Mouse (Mus musculus): ENCODE data around the gene Csnk1g2.
"Not testable (repeated sequence)": the region's sequence is repeated elsewhere in the genome, so short reads cannot be mapped to it uniquely, and the experiment has no call there.

The Csnk1g2 gene

DNA sequence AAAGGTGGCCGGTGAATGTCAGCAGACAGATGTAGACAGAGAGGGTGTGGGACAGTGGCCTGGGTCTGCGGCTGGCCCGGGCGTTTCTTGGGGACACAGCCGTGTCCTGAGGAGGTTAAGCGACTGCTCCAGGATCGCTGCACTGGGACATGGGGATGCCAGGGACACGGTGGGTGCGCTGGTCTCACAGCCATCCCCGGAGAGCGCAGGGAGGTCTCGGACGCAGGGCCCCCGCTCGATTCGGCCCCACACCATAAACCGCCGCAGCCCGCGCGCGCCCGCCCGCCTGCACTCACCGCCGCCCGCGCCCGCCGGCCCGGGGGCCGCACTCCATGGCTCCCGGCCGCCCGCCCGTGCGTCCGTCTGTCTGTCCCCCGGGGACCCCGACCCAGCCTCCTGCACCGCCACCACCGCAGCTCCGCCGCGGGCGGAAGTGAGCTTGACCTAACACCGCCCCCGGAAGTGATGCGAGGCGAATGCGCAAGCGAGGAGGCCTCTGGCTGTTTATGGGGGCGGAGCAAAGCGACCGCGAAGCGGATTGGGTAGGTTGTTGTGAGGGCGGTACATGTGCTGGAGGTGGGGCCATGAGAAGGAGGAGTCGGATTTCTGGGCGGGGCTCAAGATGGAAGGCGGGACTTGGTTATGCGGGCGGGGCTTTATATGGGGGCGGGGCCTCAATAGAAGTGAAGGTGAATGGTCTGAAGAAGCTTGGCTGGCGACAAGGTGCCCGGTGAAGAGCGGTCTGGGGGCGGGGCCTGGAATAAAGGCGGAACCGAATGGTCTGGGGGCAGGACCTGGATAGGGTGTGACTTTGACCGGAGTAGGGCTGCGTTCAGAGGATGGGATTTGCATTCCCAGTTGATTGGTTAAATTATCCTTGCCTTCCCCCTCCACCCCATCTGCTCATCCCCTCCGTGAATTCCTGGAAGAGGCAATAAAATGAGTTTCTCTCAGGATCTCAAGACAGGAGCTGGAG lies 32.5 kb upstream of the Csnk1g2 start, which contains the start of gene Abhd17a:
Gene Abhd17a (minus strand): TSS at position 463 of the 976 bp plus-strand sequence.
- in situ Hi-C loops (cut with MboI; ENCODE audit: low pct_unique_long_range_greater_than_20kb in 1 of 2, low sequenced_read_pairs in 2 of 2, unreplicated experiment in 1 of 2) = no loop called here

DNA sequence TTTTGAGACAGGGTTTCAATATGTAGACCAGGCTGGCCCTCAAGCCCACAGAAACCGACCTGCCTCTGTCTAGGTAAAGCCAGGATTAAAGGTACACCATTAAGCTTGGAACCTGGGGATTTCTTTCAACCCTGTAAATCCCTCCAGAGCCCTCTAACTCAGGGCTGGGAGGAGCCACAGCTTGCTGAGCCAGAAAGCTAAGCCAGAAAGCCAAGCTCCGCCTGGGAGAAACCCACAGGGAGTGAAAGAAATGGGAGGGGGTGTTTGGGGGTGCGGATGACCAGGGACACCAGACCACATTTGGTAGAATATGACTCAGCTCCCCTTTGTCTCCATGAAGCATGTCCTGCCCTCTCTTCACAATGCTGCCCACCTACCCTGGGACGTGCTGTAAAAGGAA lies 26.3 kb upstream of the Csnk1g2 start:
- in situ Hi-C loops (cut with MboI; ENCODE audit: low pct_unique_long_range_greater_than_20kb in 1 of 2, low sequenced_read_pairs in 2 of 2, unreplicated experiment in 1 of 2) = no loop called here

DNA sequence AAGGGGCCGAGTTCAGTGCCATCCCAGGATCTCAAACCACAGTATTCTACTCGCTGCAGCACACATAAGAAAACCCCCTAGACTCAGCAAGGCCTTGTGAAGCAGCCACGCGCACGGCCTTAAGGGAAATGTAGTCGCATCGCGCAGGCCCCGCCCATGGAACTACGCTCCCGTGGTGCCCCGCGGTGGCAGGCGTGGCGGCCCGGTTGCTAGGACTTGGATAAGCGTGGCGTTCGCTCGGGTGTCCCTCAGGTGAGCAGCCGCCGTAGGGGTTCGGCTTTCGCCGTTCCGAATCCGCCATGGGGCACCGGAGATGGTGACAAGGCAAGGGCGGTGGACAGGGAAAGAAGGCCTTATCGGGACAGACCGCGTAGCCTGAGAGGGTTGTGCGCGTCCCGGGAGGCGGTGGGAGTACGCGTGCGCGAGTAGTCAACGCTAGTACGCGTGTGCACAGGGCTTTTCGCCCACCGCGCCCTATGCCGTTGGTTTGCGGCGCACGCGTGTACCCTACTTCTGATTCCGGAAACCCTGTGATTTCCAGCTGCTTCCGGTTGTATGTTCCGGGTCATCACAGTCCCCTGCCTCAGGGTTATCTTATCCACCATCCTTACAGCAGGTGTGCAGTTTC lies 19.8 kb upstream of the Csnk1g2 start, which contains the start of the genes Scamp4 and Adat3:
Gene Scamp4 (plus strand): TSS at position 175 of the 628 bp plus-strand sequence.
Gene Adat3 (plus strand): TSS at position 183 of the 628 bp plus-strand sequence.
- in situ Hi-C loops (cut with MboI; ENCODE audit: low pct_unique_long_range_greater_than_20kb in 1 of 2, low sequenced_read_pairs in 2 of 2, unreplicated experiment in 1 of 2) = no loop called here

DNA sequence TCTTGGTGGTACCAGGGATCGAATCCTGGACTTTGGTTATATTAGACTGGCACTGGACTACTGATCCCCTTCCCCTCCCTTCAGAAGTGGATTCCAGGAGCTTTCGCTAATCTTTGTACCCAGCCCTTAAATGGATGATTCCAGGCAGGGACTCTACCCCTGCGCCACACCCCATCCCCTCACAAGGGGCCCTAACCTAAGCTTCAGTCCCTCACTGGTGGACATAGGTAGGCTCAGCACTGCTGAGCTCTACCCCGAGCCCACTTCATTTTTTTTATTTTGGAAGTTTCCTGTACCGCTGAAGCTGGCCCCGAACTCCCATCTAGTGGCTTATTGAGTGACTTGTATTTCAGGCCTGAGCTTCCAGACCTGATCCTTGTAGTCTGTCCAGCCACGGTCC lies 19.3 kb upstream of the Csnk1g2 start:
- in situ Hi-C loops (cut with MboI; ENCODE audit: low pct_unique_long_range_greater_than_20kb in 1 of 2, low sequenced_read_pairs in 2 of 2, unreplicated experiment in 1 of 2) = no loop called here

DNA sequence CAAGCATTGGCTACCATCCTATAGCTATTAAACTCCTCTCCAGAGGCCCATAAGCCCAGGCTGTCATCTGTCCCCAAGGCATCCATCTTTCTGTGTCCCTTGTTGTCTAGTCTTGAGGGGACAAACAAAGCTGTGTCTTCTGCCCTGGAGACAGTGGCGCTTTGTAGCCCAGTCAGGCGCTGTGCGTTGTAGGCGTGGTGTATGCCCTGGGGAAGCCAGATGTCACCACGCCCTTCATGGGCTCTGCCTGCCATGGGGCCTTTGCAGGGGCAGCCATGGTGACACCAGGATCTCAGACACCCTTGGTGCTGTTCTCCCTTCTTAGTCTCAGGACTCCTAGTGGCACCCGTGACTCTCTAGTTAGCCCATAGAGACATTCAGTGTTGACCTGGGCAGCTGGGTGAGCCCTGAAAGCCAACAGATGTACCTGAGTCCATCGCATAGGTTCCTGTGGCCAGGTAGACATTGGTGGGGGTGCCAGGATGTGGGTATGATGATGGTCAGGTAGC lies 18.6 kb upstream of the Csnk1g2 start:
- in situ Hi-C loops (cut with MboI; ENCODE audit: low pct_unique_long_range_greater_than_20kb in 1 of 2, low sequenced_read_pairs in 2 of 2, unreplicated experiment in 1 of 2) = no loop called here

DNA sequence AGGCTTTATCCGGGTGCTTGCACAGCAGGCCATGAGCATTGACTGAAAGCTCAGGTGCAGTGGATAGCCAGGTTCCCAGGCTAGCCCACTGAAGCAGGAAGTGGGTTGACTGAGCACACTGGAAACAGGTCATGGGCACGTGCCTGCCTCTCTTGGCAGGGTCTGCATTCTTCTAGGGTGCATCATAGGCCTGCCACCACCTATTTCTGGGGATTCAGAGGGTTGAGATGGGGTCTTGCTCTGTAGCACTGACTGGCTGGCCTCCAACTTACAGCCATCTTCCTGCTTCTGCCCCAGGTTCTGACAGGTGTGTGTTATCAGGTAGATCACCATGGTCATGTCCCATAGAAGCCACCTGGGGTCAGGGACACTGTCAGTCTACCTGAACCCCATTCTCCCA lies 17.6 kb upstream of the Csnk1g2 start:
- in situ Hi-C loops (cut with MboI; ENCODE audit: low pct_unique_long_range_greater_than_20kb in 1 of 2, low sequenced_read_pairs in 2 of 2, unreplicated experiment in 1 of 2) = no loop called here

DNA sequence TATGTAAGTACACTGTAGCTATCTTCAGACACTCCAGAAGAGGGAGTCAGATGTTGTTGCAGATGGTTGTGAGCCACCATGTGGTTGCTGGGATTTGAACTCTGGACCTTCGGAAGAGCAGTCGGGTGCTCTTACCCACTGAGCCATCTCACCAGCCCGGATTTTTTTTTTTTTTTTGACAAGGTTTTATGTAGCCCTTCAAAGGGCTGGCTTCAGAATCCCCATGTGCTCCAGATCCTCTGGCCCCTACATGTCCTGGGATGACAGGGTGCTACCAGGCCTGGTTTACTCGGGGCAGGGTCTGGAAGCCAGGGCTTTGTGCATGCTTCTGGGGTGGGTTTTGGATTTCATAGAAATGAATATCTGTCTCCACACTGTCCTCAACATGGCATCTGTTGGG lies 16.9 kb upstream of the Csnk1g2 start, which contains the start of gene Gm49322:
Gene Gm49322 (plus strand): TSS at position 301 of the 400 bp plus-strand sequence.
- in situ Hi-C loops (cut with MboI; ENCODE audit: low pct_unique_long_range_greater_than_20kb in 1 of 2, low sequenced_read_pairs in 2 of 2, unreplicated experiment in 1 of 2) = not testable (repeated sequence)

DNA sequence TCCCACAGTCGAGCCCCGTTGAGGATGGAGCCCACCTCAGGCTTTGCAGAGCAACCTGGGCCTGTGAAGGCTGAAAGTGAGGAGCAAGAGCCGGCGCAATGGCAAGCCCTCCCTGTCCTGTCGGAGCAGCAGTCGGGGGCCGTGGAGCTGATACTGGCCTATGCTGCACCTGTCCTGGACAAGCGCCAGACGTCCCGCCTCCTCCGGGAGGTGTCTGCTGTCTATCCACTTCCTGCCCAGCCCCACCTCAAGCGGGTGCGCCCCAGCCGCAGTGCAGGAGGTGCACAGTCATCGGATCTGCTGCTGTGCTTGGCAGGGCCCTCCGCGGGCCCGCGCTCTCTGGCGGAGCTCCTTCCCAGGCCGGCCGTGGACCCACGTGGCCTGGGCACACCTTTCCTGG lies 16.3 kb upstream of the Csnk1g2 start:
- in situ Hi-C loops (cut with MboI; ENCODE audit: low pct_unique_long_range_greater_than_20kb in 1 of 2, low sequenced_read_pairs in 2 of 2, unreplicated experiment in 1 of 2) = no loop called here

DNA sequence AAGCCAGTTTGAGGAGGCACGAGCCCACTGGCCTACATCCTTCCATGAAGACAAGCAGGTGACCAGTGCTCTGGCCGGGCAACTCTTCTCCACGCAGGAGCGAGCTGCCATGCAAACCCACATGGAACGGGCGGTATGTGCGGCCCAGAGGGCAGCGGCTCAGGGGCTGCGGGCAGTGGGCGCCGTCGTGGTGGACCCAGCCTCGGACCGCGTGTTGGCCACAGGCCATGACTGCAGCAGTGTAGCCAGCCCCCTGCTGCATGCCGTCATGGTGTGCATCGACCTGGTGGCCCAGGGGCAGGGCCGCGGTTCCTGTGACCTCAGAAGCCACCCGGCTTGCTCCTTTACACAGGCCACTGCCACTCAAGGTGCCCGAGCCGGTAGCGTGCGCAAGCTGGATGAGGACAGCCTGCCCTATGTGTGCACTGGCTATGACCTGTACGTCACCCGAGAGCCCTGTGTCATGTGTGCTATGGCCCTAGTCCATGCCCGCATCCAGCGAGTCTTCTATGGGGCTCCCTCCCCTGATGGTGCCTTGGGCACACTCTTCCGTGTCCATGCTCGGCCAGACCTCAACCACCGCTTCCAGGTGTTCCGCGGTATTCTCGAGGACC lies 15.8 kb upstream of the Csnk1g2 start:
- in situ Hi-C loops (cut with MboI; ENCODE audit: low pct_unique_long_range_greater_than_20kb in 1 of 2, low sequenced_read_pairs in 2 of 2, unreplicated experiment in 1 of 2) = no loop called here

DNA sequence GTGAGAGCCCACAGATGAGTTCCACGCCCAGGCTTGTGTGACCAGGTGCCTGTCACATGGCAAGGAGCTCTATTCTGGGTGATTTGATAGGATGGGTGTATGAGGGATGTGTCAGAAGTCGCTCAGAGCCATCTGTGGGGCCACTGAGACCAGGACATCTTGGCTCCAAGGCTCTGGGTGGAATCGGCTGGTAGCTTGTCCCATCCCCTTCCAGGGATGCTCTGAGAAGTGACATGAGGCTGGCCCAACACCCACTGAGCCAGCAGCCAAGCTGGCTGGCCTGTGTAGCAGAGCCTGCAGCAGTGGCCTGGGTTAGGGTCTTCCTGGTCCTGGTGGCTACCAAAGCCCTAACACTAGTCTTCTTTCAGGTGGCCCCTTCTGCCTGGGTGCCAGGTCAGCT lies 14.2 kb upstream of the Csnk1g2 start:
- in situ Hi-C loops (cut with MboI; ENCODE audit: low pct_unique_long_range_greater_than_20kb in 1 of 2, low sequenced_read_pairs in 2 of 2, unreplicated experiment in 1 of 2) = no loop called here

DNA sequence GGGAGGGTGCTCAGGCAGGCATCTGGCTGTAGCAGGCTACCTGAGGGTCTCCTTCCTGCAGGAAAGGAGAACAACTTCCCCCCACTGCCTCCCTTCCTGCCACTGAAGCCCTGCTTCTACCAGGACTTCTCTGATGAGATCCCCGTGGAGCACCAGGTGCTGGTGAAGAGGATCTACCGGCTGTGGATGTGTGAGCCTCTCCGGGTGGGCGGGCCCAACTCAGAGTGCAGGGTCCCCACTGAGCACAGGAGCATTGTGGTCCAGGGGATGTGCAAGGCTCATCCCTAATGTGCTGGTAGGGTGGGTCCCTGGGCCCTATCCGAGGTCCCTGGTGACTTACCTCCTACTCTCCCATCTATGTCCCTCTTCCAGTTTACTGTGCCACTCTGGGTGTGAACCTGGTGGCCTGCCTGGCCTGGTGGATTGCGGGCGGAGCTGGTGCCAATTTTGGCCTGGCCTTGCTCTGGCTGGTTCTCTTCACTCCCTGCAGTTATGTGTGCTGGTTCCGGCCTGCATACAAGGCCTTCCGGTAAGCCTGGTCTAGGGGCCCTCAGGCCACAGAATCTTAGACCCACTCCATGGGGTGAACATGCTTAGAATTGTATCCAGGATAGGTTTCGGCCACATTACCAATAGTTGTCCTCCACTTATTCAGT lies 13.2 kb upstream of the Csnk1g2 start:
- in situ Hi-C loops (cut with MboI; ENCODE audit: low pct_unique_long_range_greater_than_20kb in 1 of 2, low sequenced_read_pairs in 2 of 2, unreplicated experiment in 1 of 2) = no loop called here

DNA sequence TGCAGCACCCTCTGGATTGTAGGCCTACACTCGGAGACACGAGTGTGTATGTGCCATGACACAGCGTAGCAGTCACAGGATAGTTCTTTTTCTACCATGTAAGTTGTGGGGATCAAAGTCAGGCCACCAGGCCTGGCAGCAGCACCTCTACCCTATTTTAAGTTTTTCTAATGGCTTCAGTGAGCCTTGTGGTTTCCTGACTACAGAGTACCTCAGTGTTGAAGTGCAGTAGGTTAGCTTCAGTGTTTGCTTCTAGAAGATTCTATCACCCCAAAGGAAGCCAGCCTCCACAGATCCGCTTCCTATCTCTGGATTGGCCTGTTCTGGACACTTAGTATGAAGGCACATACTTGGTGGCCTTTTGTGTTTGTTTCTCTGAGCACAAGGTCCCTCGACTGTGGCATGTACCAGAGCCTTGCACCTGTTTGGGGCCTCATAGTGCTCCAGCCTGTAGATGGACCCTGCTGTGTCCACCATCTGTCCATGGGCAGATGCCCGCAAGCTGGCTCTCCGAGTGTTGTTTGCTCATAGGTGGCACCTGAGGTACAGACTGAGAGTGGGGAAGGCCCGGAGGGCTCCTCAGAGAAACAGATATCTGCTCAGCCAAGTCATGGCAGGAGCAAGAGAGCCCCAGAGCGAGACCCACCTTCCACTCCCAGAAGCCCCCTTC lies 12.4 kb upstream of the Csnk1g2 start:
- in situ Hi-C loops (cut with MboI; ENCODE audit: low pct_unique_long_range_greater_than_20kb in 1 of 2, low sequenced_read_pairs in 2 of 2, unreplicated experiment in 1 of 2) = no loop called here

DNA sequence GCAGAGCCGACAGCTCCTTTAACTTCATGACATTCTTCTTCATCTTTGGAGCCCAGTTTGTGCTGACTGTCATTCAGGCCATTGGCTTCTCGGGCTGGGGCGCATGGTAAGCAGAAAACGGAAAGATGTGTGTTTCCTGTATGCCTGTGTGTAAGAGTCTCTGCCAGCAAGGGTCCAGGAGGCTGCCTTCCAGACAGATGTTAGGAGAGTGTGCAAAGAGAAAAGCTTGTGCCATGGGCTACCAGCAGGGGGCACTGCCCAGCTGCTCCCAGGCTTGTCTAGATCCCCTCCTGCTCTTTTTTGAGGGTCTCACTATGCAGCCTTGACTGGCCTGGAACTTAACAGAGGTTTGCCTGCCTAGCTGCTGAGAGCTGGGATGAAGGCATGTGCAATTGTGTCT lies 11.6 kb upstream of the Csnk1g2 start:
- in situ Hi-C loops (cut with MboI; ENCODE audit: low pct_unique_long_range_greater_than_20kb in 1 of 2, low sequenced_read_pairs in 2 of 2, unreplicated experiment in 1 of 2) = no loop called here

DNA sequence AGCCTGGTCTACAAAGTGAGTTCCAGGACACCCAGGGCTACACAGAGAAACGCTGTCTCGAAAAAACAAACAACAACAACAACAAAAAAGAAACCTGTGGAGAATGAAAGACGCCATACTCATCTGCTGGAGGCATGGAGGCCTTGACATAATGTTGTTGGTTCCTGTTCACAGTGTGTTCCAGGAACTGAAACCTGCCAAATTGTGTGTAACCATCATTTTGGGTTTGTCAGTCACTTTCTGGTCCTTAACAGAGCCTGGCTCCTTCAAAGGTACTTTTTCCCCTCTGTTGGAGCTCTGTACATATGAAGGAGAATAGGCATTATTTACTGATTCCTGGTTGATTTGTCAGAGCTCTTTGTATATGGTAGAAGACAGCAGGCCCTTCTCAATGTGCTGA lies 10.7 kb upstream of the Csnk1g2 start:
- in situ Hi-C loops (cut with MboI; ENCODE audit: low pct_unique_long_range_greater_than_20kb in 1 of 2, low sequenced_read_pairs in 2 of 2, unreplicated experiment in 1 of 2) = no loop called here

DNA sequence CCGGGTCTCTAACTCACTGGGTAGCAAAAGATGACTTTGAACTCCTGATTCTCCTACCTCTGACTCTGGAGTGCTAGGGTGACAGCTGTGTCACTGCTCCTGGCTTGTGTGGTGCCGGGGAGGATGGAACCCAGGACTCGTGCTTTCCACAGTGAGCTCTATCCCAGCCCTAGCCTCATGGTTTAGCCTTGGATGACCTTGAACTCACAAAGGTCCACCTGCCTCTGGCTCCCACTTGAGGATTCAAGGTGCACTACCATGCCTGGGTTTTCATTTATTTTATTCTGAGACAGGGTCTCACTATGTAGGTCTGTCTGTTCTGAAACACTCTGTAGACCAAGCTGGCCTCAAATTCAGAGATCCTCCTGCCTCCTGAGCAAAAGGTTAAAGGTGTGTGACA lies 8.8 kb upstream of the Csnk1g2 start:
- in situ Hi-C loops (cut with MboI; ENCODE audit: low pct_unique_long_range_greater_than_20kb in 1 of 2, low sequenced_read_pairs in 2 of 2, unreplicated experiment in 1 of 2) = no loop called here

DNA sequence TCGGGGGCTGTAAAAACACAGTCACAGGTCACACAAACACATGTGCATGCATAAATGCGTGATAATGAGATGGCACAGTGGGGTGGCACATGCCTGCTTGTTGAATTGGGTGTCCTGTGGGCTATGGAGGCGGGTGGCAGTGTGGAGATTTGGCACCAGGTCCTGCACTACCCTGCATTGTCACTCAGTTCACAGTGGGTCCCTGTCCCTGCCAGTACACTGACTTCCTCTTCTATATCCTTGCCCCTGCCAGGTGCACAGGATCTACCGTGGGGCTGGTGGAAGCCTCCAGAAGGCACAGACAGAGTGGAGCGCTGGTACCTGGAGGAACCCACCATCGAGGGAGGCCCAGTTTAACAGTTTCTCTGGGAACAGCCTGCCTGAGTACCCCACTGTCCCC lies 8.3 kb upstream of the Csnk1g2 start:
- in situ Hi-C loops (cut with MboI; ENCODE audit: low pct_unique_long_range_greater_than_20kb in 1 of 2, low sequenced_read_pairs in 2 of 2, unreplicated experiment in 1 of 2) = no loop called here

DNA sequence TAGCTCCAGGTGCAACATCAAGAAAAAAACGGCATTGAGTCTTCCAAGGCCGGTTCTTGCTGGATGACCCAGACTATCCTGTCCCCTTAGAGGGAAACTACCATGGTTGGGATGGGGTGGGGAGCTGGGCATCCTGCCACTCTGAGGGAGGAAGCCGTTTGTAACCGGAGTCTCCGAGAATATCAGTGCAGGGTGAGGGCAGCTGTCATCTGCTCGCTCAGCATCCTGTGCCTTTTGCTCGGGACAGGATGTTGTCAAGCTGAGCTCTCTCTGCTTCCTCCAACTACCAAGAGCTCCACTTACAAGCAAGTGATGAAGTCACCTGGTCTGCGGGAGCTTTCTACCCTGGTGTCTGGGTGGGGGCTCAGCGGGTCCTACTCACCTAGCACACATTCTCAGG lies 4.5 kb upstream of the Csnk1g2 start:
- in situ Hi-C loops (cut with MboI; ENCODE audit: low pct_unique_long_range_greater_than_20kb in 1 of 2, low sequenced_read_pairs in 2 of 2, unreplicated experiment in 1 of 2) = no loop called here
